Mouse (Mus musculus) midbrain, embryonic 10.5 days (tissue): ENCODE measurements at regions not wholly inside any gene's neighbourhood (a gene's known extent, or its start where the extent isn't known, plus 50 kb on each side); places are given as distances from the start of the nearest gene placed in this dataset.

Experiments
- DNase-seq: peaks from one replicate; pipeline ENCODE4 v3.0.0-alpha.2; 2017; ENCODE audit warnings: low spot score
- H3K27ac ChIP-seq: fragments of 300-500 bp; sonication (generic); replicated peaks from 2 replicates; pipeline ENCODE4 v1.5.1; 2016; ENCODE audit warnings: mild to moderate bottlenecking
- H3K27me3 ChIP-seq: fragments of 300-500 bp; sonication (generic); 2 replicates; pipeline ENCODE4 v1.6.1; 2016; ENCODE audit warnings: low read depth, mild to moderate bottlenecking; ENCODE audit not compliant: poor library complexity, severe bottlenecking
- H3K36me3 ChIP-seq: fragments of 300-500 bp; sonication (generic); 2 replicates; pipeline ENCODE4 v1.6.1; 2016; ENCODE audit warnings: mild to moderate bottlenecking, moderate library complexity
- H3K4me1 ChIP-seq: fragments of 300-500 bp; sonication (generic); 2 replicates; pipeline ENCODE4 v1.6.1; 2016
- H3K4me3 ChIP-seq: fragments of 300-500 bp; sonication (generic); 2 replicates; pipeline ENCODE4 v1.5.1; 2016; ENCODE audit warnings: mild to moderate bottlenecking, moderate library complexity
- H3K9me3 ChIP-seq: fragments of 300-500 bp; sonication (generic); replicated peaks from 2 replicates; pipeline ENCODE4 v1.6.1; 2016; ENCODE audit warnings: mild to moderate bottlenecking
- WGBS: fragments of 180-500 bp; shearing (Covaris S2); methylation state at CpG from one replicate; pipeline ENCODE4 v1.1.7; 2016; 5-methylcytosine and 5-hydroxymethylcytosine counted together

DNA sequence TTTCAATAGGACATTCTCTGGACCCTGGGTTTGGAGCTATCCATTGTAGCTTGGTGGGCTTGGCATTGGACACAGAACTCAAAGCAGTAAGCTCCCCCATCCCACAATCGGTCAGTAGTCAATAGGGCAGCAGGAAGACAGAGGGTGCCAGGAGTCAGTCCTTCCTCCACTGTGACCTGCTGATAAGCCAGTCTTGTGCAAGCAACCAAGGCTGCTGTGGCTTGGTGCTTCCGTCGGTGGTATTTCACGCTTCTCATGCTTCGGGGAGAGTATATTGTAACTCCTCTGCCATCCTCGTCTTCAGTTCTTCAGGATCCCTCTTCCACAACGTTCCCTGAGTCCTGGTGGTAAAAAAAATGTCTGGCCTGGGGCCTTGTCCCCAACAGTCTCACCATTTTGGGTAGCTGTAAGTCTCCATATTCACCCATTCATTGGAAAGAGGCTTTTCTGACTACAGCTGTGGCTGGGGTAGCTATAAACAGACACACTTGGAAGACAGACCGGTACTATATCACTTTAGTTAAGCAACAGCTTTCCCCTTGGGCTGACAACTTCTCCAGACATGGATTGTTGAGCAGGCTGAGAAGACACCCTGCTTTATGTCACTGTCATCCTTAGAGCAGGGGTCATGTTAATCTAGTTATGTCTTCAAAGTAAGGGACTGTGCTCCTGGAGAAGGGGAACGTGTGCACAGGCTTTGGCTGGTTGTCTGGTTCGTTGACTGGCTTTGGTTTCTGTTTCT, 184.9 kb upstream of the Ccdc122 start:
- no peak for DNase-seq
- H3K9me3 ChIP-seq = no peaks in the 10 kb centered on the region
- H3K4me3 ChIP-seq = no peak overlapping the region
- H3K4me1 ChIP-seq = peaks cover 4% of the 10 kb centered on the region; the same call in 1 of the 2 replicates
- no peaks in the 10 kb centered on the region for H3K27me3 ChIP-seq
- H3K36me3 ChIP-seq = no peaks in the 10 kb centered on the region
- WGBS = 85% methylated on average over 10 of the region's 10 CpGs
- H3K27ac ChIP-seq = no peak overlapping the region

DNA sequence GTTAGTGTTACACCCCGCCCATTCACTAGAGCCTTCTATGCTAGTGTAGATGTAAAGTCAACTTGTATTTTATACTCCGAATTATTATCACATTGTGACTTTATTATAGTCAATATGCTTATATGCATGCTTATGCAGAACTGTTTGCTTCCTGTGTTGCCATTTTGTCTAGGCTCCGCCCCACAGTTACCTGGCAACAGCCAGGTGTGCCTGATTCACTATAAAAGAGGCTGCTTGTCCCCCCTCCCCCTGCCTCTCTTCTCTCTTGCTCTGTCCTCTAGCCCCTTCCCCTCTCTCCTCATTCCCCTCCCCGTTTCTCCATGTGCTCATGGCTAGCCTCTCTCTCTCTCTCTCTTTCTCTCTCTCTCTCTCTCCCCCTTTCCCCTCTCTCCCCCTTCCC, 185.9 kb upstream of the Ccdc122 start:
- WGBS = 85% methylated on average over 4 of the region's 4 CpGs
- H3K4me3 ChIP-seq = no peak overlapping the region
- no peak overlapping the region for H3K27ac ChIP-seq
- no peaks in the 10 kb centered on the region for H3K36me3 ChIP-seq
- DNase-seq = no peak
- no peaks in the 10 kb centered on the region for H3K27me3 ChIP-seq
- no peaks in the 10 kb centered on the region for H3K9me3 ChIP-seq
- H3K4me1 ChIP-seq = peaks cover 4% of the 10 kb centered on the region; the same call in 1 of the 2 replicates

DNA sequence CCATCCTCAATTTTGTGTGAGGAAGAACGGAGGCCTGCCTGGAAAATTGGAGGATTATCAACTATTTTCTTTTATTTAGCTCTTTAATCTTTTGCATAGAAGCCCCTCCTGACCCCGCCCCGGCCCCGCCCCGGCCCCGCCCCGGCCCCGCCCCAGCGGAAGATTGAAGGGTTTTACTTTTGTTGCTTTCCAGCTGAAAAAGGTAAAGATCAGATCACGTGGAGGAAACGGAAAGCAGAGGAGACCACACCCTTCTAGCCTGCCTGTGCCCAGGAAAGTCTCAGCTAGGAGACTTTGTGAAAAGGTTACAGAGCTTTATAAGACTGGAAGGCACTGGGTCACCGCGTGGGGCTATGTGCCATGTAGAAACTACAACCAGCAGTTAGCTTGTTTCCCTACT, 186.5 kb upstream of the Ccdc122 start:
- no peak overlapping the region for H3K27ac ChIP-seq
- no peaks in the 10 kb centered on the region for H3K27me3 ChIP-seq
- no peak overlapping the region for H3K4me3 ChIP-seq
- WGBS = 37% methylated on average over 13 of the region's 13 CpGs
- no peaks in the 10 kb centered on the region for H3K36me3 ChIP-seq
- peaks cover 4% of the 10 kb centered on the region; the same call in 1 of the 2 replicates for H3K4me1 ChIP-seq
- no peaks in the 10 kb centered on the region for H3K9me3 ChIP-seq
- DNase-seq = no peak

DNA sequence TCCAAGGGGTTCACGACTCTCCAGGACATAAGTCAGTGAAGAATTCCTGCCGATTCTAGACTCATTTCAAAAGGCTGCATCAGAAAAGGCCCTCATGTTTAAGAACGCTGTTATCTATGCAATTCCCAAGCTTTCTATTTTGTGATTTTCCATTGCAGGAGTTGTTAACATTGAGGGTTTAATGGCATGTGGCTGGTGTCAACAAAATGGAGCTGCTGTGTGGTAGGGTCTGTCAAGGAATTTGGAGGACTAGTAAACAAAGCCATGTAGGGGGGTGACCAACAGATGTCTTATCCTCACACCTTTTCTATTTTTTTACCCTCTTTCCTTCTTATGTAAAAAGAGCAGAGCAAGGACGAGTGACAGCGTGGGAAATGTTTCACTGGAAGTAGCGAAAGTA, 186.9 kb upstream of the Ccdc122 start:
- DNase-seq = no peak
- Histone ChIP-seq H3K4me3 (no peak overlapping the region), H3K27me3 (no peaks in the 10 kb centered on the region), H3K27ac (no peak overlapping the region), H3K9me3 (no peaks in the 10 kb centered on the region), H3K36me3 (no peaks in the 10 kb centered on the region), H3K4me1 (peaks cover 4% of the 10 kb centered on the region; the same call in 1 of the 2 replicates)
- WGBS = 67% methylated on average over 6 of the region's 6 CpGs

DNA sequence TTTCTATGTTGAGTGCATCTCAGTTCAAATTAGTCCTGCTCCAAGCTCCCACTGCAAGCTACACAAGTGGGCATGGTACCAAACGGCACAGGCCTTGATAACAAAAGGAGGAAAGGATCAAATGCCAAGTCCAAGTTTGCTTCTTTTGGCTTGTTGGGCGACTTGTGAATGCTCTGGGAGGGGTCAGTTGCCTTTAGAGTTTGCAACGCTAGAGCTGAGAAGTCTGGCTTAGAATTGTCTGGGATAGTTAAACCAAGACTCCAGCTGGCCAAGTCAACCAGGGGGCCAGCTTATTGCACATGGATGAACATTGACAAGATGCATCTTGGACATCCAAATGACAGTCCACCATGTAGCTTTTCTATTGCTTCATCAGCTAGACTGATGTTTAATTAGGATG, 187.5 kb upstream of the Ccdc122 start:
- Histone ChIP-seq H3K27ac (no peak overlapping the region), H3K4me1 (peaks cover 4% of the 10 kb centered on the region; the same call in 1 of the 2 replicates), H3K4me3 (no peak overlapping the region), H3K27me3 (no peaks in the 10 kb centered on the region), H3K36me3 (no peaks in the 10 kb centered on the region), H3K9me3 (no peaks in the 10 kb centered on the region)
- no peak for DNase-seq
- WGBS = 61% methylated on average over 3 of the region's 3 CpGs

DNA sequence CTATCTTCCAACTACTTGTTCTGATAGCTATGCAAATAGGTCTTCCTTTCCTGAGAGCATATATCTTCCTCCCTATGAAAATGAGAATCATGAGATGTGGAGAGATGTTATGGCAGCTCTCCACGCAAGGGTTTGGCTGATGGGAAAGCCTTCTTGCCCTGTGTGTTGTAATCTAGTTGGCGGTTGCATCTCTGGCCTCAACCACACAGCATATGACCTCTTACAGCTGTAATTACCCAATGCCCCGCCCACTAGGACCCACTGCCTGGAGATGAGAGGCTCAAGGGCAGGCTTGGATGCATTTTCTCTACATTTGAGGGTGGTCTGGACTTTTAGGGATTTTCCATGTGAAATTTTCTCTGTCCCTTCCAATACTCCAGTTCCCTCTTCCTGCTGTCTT, 190.9 kb upstream of the Ccdc122 start:
- 81% methylated on average over 3 of the region's 3 CpGs for WGBS
- Histone ChIP-seq H3K27ac (no peak overlapping the region), H3K9me3 (no peaks in the 10 kb centered on the region), H3K36me3 (no peaks in the 10 kb centered on the region), H3K4me1 (no peaks in the 10 kb centered on the region), H3K27me3 (no peaks in the 10 kb centered on the region), H3K4me3 (no peak overlapping the region)
- no peak for DNase-seq

DNA sequence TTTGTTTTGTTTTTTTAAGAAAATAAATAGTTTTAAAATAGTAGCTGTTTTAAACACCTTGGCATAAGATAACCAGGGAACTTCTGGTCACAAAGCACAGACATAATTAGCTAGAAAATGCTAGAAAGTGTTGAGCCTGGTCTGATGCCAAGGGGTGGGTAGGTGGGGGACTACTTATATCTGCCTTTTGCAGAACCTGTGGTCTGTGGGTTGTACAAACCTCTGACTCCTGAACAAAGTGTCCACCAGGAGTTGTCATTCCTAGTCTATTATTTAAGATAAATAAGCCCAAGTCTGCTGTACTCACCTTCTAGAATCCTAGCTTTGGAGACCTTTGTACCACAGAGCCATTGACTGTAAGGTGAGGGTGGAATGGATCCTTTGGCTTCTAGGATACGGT, 191.9 kb upstream of the Ccdc122 start:
- DNase-seq = no peak
- H3K36me3 ChIP-seq = no peaks in the 10 kb centered on the region
- WGBS = 97% methylated on average over 1 of the region's 1 CpGs
- H3K4me3 ChIP-seq = no peak overlapping the region
- H3K27ac ChIP-seq = no peak overlapping the region
- no peaks in the 10 kb centered on the region for H3K9me3 ChIP-seq
- no peaks in the 10 kb centered on the region for H3K27me3 ChIP-seq
- H3K4me1 ChIP-seq = no peaks in the 10 kb centered on the region

DNA sequence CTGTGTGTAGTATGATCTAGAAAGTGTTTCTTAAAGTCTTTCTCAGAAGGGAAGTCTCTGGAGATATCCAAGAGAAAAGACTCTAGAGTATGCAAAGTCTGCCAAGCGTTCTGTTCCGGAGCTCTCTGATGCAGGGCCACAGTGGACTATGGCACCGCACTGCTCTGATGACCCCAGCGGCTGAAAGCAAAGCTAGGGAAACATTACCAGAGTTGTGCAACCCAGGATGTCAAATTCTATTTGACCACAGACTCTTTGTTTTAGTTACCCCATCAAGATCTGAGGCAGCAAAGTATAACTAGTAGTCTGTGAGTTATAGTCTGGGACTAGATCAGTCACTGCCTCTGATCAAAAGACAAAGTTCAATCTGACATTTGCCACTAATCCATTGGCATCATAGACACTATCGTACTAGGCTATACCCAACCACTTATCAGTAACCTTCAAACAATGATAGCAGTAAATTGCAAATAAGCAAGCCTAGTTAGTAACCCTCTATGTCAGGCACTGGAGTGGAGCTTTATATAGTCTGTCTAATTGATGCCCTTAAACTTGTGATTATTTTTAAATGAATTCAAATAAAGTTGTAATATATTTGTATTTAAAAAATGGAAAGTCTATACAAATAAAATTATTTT, 198.9 kb upstream of the Ccdc122 start:
- H3K4me1 ChIP-seq = peaks cover 4% of the 10 kb centered on the region; the same call in 1 of the 2 replicates
- no peaks in the 10 kb centered on the region for H3K9me3 ChIP-seq
- no peak overlapping the region for H3K27ac ChIP-seq
- no peaks in the 10 kb centered on the region for H3K36me3 ChIP-seq
- 93% methylated on average over 5 of the region's 5 CpGs for WGBS
- H3K27me3 ChIP-seq = no peaks in the 10 kb centered on the region
- no peak for DNase-seq
- no peak overlapping the region for H3K4me3 ChIP-seq

DNA sequence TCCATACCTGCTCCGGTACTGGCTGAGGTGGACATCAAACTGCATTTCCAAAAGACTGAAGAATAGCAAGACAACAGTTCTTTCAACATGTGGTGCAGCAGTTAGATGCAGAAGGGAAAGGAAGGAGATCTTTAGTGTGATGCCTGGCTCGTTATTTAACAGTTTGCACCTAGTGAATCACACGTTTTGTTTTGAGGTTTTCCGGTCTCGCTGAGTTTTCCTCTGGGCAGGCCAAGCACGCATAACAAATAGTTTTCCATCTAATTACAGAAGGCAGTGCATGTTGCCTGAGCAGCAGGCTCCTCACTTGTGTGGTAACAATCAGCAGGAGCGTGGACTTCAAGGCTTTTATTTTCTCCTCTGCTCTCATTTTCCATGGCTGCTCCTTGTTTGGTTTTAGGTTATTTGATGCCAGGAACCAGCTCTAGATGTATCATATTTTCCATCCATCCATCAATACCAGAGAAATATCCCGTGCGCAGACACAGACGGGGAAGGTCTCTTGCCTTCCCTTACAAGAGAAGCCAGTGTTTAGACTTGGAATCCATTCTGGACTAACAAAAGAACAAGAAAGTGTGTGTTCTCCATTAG, 199.6 kb upstream of the Ccdc122 start:
- H3K36me3 ChIP-seq = no peaks in the 10 kb centered on the region
- H3K9me3 ChIP-seq = no peaks in the 10 kb centered on the region
- no peaks in the 10 kb centered on the region for H3K27me3 ChIP-seq
- no peak overlapping the region for H3K27ac ChIP-seq
- no peak for DNase-seq
- H3K4me1 ChIP-seq = peaks cover 4% of the 10 kb centered on the region; the same call in 1 of the 2 replicates
- WGBS = 78% methylated on average over 10 of the region's 10 CpGs
- no peak overlapping the region for H3K4me3 ChIP-seq

DNA sequence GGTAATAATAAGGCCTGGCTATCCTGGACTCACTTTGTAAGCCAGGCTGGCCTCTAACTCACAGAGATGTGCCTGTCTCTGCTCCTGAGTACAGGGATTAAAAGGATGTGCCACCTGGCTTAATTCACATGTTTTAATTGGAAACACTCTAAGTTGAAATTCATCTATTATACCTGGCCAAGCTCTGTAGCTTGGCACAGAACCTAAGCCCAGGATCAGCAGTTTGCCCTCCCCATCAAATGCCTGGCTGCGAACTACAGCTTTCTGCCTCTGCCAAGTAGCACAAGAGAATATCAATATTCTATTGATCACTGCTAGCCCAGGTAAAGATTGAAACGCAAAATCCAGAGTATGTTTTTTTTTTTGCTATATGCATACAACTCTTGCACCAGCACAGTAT, 200.3 kb upstream of the Ccdc122 start:
- DNase-seq = no peak
- Histone ChIP-seq H3K27ac (no peak overlapping the region), H3K36me3 (no peaks in the 10 kb centered on the region), H3K9me3 (no peaks in the 10 kb centered on the region), H3K4me1 (peaks cover 4% of the 10 kb centered on the region; the same call in 1 of the 2 replicates), H3K4me3 (no peak overlapping the region), H3K27me3 (no peaks in the 10 kb centered on the region)
- WGBS = 93% methylated on average over 2 of the region's 2 CpGs

DNA sequence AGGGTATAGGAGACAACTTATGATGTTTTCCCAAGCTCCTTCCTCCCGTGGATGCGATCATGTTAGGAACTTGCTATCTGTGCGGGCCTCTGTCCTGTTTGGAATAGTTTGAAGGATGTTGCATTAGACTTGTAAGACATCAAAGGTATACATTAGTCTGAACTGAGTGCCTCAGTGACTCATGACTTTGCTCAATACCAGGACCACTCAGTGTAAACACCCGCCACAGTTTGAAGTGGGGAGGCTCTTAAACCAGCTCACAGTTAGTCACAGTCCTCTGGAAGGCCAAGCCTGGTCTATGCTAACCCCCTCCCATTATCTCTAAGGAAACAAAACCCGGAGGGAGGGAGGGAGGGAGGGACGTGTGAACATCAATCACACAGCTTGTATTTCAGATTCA, 202.5 kb upstream of the Ccdc122 start:
- DNase-seq = no peak
- WGBS = 72% methylated on average over 6 of the region's 6 CpGs

DNA sequence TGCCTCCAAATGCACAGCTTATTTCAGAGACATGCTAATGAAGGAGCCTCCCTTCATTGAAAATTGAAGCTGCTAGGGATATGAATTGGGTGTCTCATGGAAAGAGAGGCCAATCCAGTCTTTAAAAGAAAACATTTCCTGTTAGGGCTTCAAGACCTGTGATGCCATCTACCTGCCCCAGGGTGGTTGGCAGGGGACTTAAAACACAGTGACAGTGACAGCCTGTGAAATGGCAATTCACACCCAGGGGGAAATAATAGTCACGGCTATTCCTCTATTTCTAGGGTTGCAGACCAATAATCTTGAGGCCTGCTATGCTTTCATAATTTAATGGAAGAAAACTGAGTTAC, 207.4 kb upstream of the Ccdc122 start:
- H3K4me1 ChIP-seq = peaks cover 12% of the 10 kb centered on the region
- no peak for DNase-seq
- WGBS = 91% methylated on average over 1 of the region's 1 CpGs
- H3K27me3 ChIP-seq = no peaks in the 10 kb centered on the region
- no peaks in the 10 kb centered on the region for H3K9me3 ChIP-seq
- no peak overlapping the region for H3K4me3 ChIP-seq
- H3K27ac ChIP-seq = no peak overlapping the region
- H3K36me3 ChIP-seq = no peaks in the 10 kb centered on the region

More for the DNA sequence above, 202.5 kb upstream of the Ccdc122 start:
- H3K4me1 ChIP-seq = peaks cover 4% of the 10 kb centered on the region; the same call in 1 of the 2 replicates
- no peaks in the 10 kb centered on the region for H3K9me3 ChIP-seq
- no peak overlapping the region for H3K27ac ChIP-seq
- H3K4me3 ChIP-seq = no peak overlapping the region
- no peaks in the 10 kb centered on the region for H3K36me3 ChIP-seq
- no peaks in the 10 kb centered on the region for H3K27me3 ChIP-seq
